Mouse (Mus musculus): ENCODE data around the gene Cdca3.

The Cdca3 gene

GRCm38 (mm10) chr6:124879390-124879789 is 50.0 kb downstream of the Cdca3 start:
- DNase-seq = no peak

GRCm38 (mm10) chr6:124881821-124882220 is 52.5 kb downstream of the Cdca3 start:
- DNase-seq = no peak
